Mouse (Mus musculus) left cerebral cortex, postnatal 4 days (tissue): ENCODE results near the gene Cacna1s. TPM values are rescaled to one million over a fixed set of nuclear protein-coding genes. Genes with fewer than 3 reads are reported as not detected.

Experiments used
- DNase-seq: peaks from one replicate; pipeline ENCODE4 v3.0.0-alpha.2; 2022
- intact Hi-C: fragments of 180-260 bp; cut with DNase I; formaldehyde crosslinking; loops from one replicate; pipeline ENCODE4 v1.15.1; 2025
- total RNA-seq, 2 experiments: library from RNA; stranded (reverse); gene quantifications; 2 replicates each; pipeline ENCODE4 v1.2.3; 2021

The Cacna1s gene
- total RNA-seq, 2 experiments from 2014 or later: 0.60 to 0.95 TPM

- no peak for DNase-seq
These were observed 2.1 kb upstream of the Cacna1s start, which contains the start of gene Ascl5 for GRCm38 (mm10) chr1:136050312-136051012. Gene Ascl5, plus strand, starts transcription at chr1:136050804.

GRCm38 (mm10) chr1:136051013-136051315 lies 1.6 kb upstream of the Cacna1s start:
- DNase-seq: no peak
- intact Hi-C loops: loop anchor here (2.0 to 5.0 kb wide), 2 partner anchors 82 to 411 kb away; no protein-coding TSS in a partner anchor

More at GRCm38 (mm10) chr1:136050312-136051012, 2.1 kb upstream of the Cacna1s start, which contains the start of gene Ascl5:
- intact Hi-C loops: loop anchor here (2.0 to 5.0 kb wide), 2 partner anchors 82 to 412 kb away; no protein-coding TSS in a partner anchor

- intact Hi-C loops: loop anchor here (2.0 to 5.0 kb wide), 2 partner anchors 81 to 411 kb away; no protein-coding TSS in a partner anchor
- DNase-seq: peak; percentile 78
These were observed 1.1 kb upstream of the Cacna1s start for GRCm38 (mm10) chr1:136051465-136051864.

GRCm38 (mm10) chr1:136055771-136056170 lies 3.2 kb downstream of the Cacna1s start:
- no peak for DNase-seq
- intact Hi-C loops: no loop called here

GRCm38 (mm10) chr1:136058594-136058993 lies 6.0 kb downstream of the Cacna1s start:
- intact Hi-C loops: no loop called here
- no peak for DNase-seq

- peak; percentile 92 for DNase-seq
- intact Hi-C loops: no loop called here
These were observed 8.7 kb downstream of the Cacna1s start for GRCm38 (mm10) chr1:136061041-136061789.

- intact Hi-C loops: no loop called here
- no peak for DNase-seq
These were observed 9.2 kb downstream of the Cacna1s start for GRCm38 (mm10) chr1:136061790-136062141.

GRCm38 (mm10) chr1:136063991-136064390 lies 11.4 kb downstream of the Cacna1s start:
- intact Hi-C loops: no loop called here

GRCm38 (mm10) chr1:136066621-136067020 lies 14.1 kb downstream of the Cacna1s start:
- intact Hi-C loops: no loop called here
- no peak for DNase-seq

More at GRCm38 (mm10) chr1:136063991-136064390, 11.4 kb downstream of the Cacna1s start:
- no peak for DNase-seq

GRCm38 (mm10) chr1:136067579-136067978 lies 15.0 kb downstream of the Cacna1s start:
- DNase-seq: no peak
- intact Hi-C loops: no loop called here

GRCm38 (mm10) chr1:136076086-136076485 lies 23.5 kb downstream of the Cacna1s start:
- intact Hi-C loops: no loop called here

GRCm38 (mm10) chr1:136077656-136078055 lies 25.1 kb downstream of the Cacna1s start:
- intact Hi-C loops: no loop called here
- DNase-seq: no peak

More at GRCm38 (mm10) chr1:136076086-136076485, 23.5 kb downstream of the Cacna1s start:
- peak; percentile 62 for DNase-seq

GRCm38 (mm10) chr1:136081161-136081560 lies 28.6 kb downstream of the Cacna1s start:
- intact Hi-C loops: no loop called here
- DNase-seq: no peak

- intact Hi-C loops: no loop called here
- no peak for DNase-seq
These were observed 33.6 kb downstream of the Cacna1s start for GRCm38 (mm10) chr1:136085988-136086685.

- DNase-seq: no peak
- intact Hi-C loops: no loop called here
These were observed 37.0 kb downstream of the Cacna1s start for GRCm38 (mm10) chr1:136089368-136090165.

GRCm38 (mm10) chr1:136093726-136094125 lies 41.2 kb downstream of the Cacna1s start:
- intact Hi-C loops: no loop called here
- DNase-seq: no peak

- intact Hi-C loops: no loop called here
- DNase-seq: no peak
These were observed 42.3 kb downstream of the Cacna1s start for GRCm38 (mm10) chr1:136094807-136095206.

GRCm38 (mm10) chr1:136102094-136102493 lies 49.5 kb downstream of the Cacna1s start:
- no peak for DNase-seq
- intact Hi-C loops: no loop called here

GRCm38 (mm10) chr1:136102551-136102950 lies 50.0 kb downstream of the Cacna1s start:
- intact Hi-C loops: no loop called here
- no peak for DNase-seq

GRCm38 (mm10) chr1:136102981-136103380 lies 50.4 kb downstream of the Cacna1s start:
- intact Hi-C loops: no loop called here
- peak; percentile 89 for DNase-seq
